Mouse (Mus musculus): Measurements from ENCODE around the gene Lao1. TPM values are rescaled to one million over a fixed set of nuclear protein-coding genes. Genes with fewer than 3 reads are reported as not detected.

Lao1 gene
- polyA plus RNA-seq, 1 experiment from 2014 or later = not detected

DNA sequence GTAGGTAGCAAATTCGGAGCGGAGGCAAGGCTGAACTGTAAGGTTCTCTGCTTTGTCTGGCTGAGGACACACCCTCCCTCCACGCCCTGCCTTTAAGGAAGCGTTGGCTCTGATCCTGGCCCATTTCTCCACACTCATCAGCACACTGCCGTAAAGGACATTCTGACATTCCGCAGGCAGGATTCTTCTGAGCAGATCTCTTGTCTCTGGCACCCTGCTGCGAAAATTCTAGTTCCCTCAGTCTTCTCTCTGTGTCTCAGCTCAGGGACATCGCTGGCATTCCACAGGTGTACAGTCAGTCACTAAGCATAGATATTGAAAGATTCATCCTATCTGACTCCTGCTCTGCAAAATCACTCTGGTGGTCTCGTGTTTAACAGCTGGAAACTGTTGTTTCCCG lies 40.3 kb downstream of the Lao1 start:
- Histone ChIP-seq H3K4me1 (no peaks in the 10 kb centered on the region), H3K27me3 (ENCODE audit: low read depth, poor library complexity, severe bottlenecking) (no peaks in the 10 kb centered on the region), H3K36me3 (no peaks in the 10 kb centered on the region), H3K4me3 (no peak overlapping the region), H3K9me3 (replicated peaks) (no peaks in the 10 kb centered on the region), H3K27ac (no peak overlapping the region)
- WGBS = 63% methylated on average over 10 of the region's 10 CpGs
- DNase-seq (ENCODE audit: low spot score) = no peak

DNA sequence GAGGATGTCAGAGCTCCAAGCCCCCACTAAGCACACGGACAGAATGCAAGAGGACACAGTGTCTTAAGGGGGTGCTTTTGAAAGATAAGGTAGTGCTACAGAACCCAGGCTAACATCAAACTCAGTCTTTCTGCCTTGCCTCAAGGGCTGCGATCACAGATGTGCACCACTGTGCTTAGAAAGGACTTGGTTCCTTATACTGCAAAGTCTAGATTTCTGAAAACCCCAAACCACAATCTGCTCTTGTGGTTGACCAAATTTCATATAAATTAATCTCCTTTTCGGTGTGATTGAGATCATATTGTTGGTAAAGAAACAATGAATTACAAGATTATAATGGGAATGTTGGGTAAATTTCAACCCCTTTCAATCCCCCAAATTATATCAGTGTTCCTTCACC lies 41.1 kb downstream of the Lao1 start:
- Histone ChIP-seq H3K4me1 (no peaks in the 10 kb centered on the region), H3K4me3 (no peak overlapping the region), H3K27me3 (ENCODE audit: low read depth, poor library complexity, severe bottlenecking) (no peaks in the 10 kb centered on the region), H3K27ac (no peak overlapping the region), H3K36me3 (no peaks in the 10 kb centered on the region), H3K9me3 (replicated peaks) (no peaks in the 10 kb centered on the region)
- no peak for DNase-seq (ENCODE audit: low spot score)
- 80% methylated on average over 3 of the region's 3 CpGs for WGBS

DNA sequence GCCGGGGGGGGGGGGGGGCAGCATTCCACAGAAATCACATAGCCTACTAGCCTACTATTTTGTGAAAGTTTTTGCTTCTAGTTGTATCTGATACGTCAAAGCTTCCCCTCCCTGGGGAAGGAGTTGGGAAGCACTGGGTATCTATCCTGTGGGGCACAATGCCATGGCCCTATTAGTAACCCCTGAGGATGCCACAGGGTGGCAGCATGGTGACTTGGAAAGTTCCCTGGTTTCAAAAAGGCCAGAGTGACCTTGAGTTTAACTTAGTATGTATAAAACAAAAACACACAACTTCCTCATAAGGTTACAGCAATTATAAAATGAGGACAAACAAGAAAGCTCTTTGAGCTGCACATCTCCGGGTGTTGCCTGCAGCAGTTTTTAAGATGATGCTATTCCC lies 42.8 kb downstream of the Lao1 start:
- Histone ChIP-seq H3K27me3 (ENCODE audit: low read depth, poor library complexity, severe bottlenecking) (no peaks in the 10 kb centered on the region), H3K36me3 (no peaks in the 10 kb centered on the region), H3K9me3 (replicated peaks) (no peaks in the 10 kb centered on the region), H3K4me3 (no peak overlapping the region), H3K27ac (no peak overlapping the region), H3K4me1 (peaks cover 5% of the 10 kb centered on the region)
- WGBS = 77% methylated on average over 3 of the region's 3 CpGs
- DNase-seq (ENCODE audit: low spot score) = no peak

DNA sequence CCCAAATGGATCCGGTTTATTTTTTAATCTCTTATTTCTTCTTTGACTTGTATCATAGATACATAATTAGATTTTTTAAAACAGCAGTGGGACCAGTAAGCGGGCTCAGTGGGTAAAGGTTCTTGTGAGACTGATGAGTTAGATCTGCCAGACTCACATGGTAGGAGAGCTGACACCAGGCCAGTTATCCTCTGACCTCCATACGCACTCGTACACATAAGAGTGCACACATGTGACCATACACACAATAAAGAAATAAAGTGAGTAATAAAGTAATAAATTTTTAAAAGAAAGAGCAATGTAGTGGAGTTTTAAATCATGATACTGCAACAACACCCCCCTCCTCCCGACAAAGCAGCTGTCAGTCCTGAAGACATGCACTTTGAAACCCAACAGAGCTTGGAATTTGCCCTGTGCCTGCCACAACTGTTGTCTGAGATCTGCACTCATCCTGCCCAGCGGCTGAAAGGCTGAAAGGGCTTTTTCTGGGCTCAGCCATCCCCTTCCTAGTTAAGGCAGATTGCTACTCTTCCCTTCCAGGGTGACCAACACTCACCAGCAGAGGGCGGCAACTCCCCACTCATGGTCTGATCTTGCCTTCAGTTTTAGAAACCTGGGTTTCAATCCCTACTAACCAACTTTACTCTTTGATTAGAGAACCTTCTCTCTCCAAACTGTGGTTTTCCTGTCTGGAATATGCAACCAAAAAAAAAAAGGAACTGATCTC lies 43.4 kb downstream of the Lao1 start:
- no peaks in the 10 kb centered on the region for H3K36me3 ChIP-seq
- no peak overlapping the region for H3K27ac ChIP-seq
- H3K4me3 ChIP-seq = no peak overlapping the region
- peak; percentile 90 for DNase-seq (ENCODE audit: low spot score)
- WGBS = 52% methylated on average over 7 of the region's 7 CpGs
- H3K9me3 ChIP-seq (replicated peaks) = no peaks in the 10 kb centered on the region
- H3K27me3 ChIP-seq (ENCODE audit: low read depth, poor library complexity, severe bottlenecking) = no peaks in the 10 kb centered on the region
- peaks cover 5% of the 10 kb centered on the region for H3K4me1 ChIP-seq

GRCm38 (mm10) chr4:119007602-119008001 lies 46.2 kb downstream of the Lao1 start:
- Histone ChIP-seq H3K9me3 (replicated peaks) (no peaks in the 10 kb centered on the region), H3K27me3 (ENCODE audit: low read depth, poor library complexity, severe bottlenecking) (no peaks in the 10 kb centered on the region), H3K27ac (no peak overlapping the region), H3K4me3 (no peak overlapping the region), H3K36me3 (no peaks in the 10 kb centered on the region), H3K4me1 (peaks cover 10% of the 10 kb centered on the region)
- WGBS = 89% methylated on average over 6 of the region's 6 CpGs
- DNase-seq (ENCODE audit: low spot score) = no peak

- DNase-seq (ENCODE audit: low spot score) = no peak
- Histone ChIP-seq H3K9me3 (replicated peaks) (no peaks in the 10 kb centered on the region), H3K4me3 (no peak overlapping the region), H3K27ac (no peak overlapping the region), H3K36me3 (no peaks in the 10 kb centered on the region), H3K4me1 (peaks cover 10% of the 10 kb centered on the region), H3K27me3 (ENCODE audit: low read depth, poor library complexity, severe bottlenecking) (no peaks in the 10 kb centered on the region)
- WGBS = 41% methylated on average over 6 of the region's 6 CpGs
Measured at GRCm38 (mm10) chr4:119008476-119008875, 47.1 kb downstream of the Lao1 start.

GRCm38 (mm10) chr4:119009814-119010213 lies 48.4 kb downstream of the Lao1 start:
- Histone ChIP-seq H3K4me1 (peaks cover 10% of the 10 kb centered on the region), H3K27ac (no peak overlapping the region), H3K4me3 (no peak overlapping the region), H3K36me3 (no peaks in the 10 kb centered on the region), H3K27me3 (ENCODE audit: low read depth, poor library complexity, severe bottlenecking) (no peaks in the 10 kb centered on the region), H3K9me3 (replicated peaks) (no peaks in the 10 kb centered on the region)
- DNase-seq (ENCODE audit: low spot score) = no peak
- WGBS = 86% methylated on average over 8 of the region's 8 CpGs

DNA sequence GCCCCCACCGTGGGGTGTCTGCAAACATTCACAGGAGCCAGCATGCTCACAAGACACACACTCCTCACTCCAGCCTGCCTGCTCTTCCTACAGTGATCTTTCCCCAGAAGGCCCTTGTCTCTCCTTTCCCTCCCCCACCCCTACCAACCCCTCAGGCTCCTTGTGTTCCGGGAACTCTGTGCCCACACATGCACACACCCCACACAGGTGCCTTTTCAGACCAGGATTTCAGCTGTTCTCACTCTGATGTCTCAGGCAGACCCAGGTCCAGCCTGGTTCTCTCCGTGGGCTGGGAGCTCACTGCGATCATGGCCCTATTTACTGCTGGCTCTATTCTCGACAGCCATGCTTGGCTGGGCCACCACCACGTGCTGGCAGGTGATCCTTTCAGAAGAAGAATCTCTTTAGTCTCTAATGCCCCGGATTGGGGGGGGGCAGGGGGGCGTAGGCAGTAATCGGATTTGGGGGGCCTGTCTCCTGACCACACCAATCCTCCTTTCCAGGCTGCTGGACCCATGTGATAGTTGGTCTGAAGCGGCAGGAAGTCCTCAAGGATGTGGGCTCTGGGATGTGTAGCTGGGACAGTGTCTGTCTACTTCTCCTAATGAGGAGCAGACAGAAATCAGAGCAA lies 49.8 kb downstream of the Lao1 start:
- WGBS = 74% methylated on average over 10 of the region's 10 CpGs
- Histone ChIP-seq H3K4me3 (no peak overlapping the region), H3K36me3 (no peaks in the 10 kb centered on the region), H3K27ac (no peak overlapping the region), H3K27me3 (ENCODE audit: low read depth, poor library complexity, severe bottlenecking) (no peaks in the 10 kb centered on the region), H3K4me1 (peaks cover 10% of the 10 kb centered on the region), H3K9me3 (replicated peaks) (no peaks in the 10 kb centered on the region)
- DNase-seq (ENCODE audit: low spot score) = no peak

GRCm38 (mm10) chr4:119013031-119013430 lies 51.7 kb downstream of the Lao1 start:
- Histone ChIP-seq H3K27me3 (ENCODE audit: low read depth, poor library complexity, severe bottlenecking) (no peaks in the 10 kb centered on the region), H3K9me3 (replicated peaks) (no peaks in the 10 kb centered on the region), H3K4me1 (peaks cover 10% of the 10 kb centered on the region), H3K36me3 (no peaks in the 10 kb centered on the region), H3K27ac (no peak overlapping the region), H3K4me3 (no peak overlapping the region)
- 92% methylated on average over 5 of the region's 5 CpGs for WGBS
- DNase-seq (ENCODE audit: low spot score) = no peak

DNA sequence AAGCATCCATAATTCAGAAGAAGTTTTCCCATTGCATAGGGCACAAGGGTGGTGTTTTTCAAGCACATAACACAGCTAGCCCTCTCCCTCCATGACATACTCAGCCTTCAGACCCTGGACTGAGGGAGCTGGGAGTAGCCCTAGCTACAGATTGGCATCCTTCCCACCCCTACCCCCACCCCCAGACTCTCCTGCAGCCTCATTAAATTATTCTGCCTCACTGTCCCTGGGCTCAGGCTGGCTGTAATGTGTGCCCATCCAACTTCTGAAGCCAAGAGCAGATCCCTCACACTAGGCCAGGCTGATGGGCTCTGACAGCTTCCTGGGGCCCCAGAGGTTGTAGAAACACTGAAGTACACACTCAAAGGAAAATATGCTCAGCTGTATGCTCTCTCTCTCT lies 53.6 kb downstream of the Lao1 start:
- DNase-seq (ENCODE audit: low spot score) = no peak
- peaks cover 16% of the 10 kb centered on the region for H3K4me1 ChIP-seq

GRCm38 (mm10) chr4:119015557-119015956 lies 54.2 kb downstream of the Lao1 start:
- Histone ChIP-seq H3K27ac (no peak overlapping the region), H3K4me1 (peaks cover 16% of the 10 kb centered on the region), H3K9me3 (replicated peaks) (no peaks in the 10 kb centered on the region), H3K27me3 (ENCODE audit: low read depth, poor library complexity, severe bottlenecking) (no peaks in the 10 kb centered on the region), H3K4me3 (no peak overlapping the region), H3K36me3 (no peaks in the 10 kb centered on the region)
- DNase-seq (ENCODE audit: low spot score) = no peak
- 56% methylated on average over 6 of the region's 6 CpGs for WGBS

More for the DNA sequence above, 53.6 kb downstream of the Lao1 start:
- no peak overlapping the region for H3K27ac ChIP-seq
- no peak overlapping the region for H3K4me3 ChIP-seq
- no peaks in the 10 kb centered on the region for H3K27me3 ChIP-seq (ENCODE audit: low read depth, poor library complexity, severe bottlenecking)
- H3K9me3 ChIP-seq (replicated peaks) = no peaks in the 10 kb centered on the region
- no peaks in the 10 kb centered on the region for H3K36me3 ChIP-seq

GRCm38 (mm10) chr4:119017078-119017477 lies 55.7 kb downstream of the Lao1 start:
- Histone ChIP-seq H3K27me3 (ENCODE audit: low read depth, poor library complexity, severe bottlenecking) (no peaks in the 10 kb centered on the region), H3K4me3 (no peak overlapping the region), H3K27ac (no peak overlapping the region), H3K9me3 (replicated peaks) (no peaks in the 10 kb centered on the region), H3K4me1 (peaks cover 18% of the 10 kb centered on the region), H3K36me3 (no peaks in the 10 kb centered on the region)
- WGBS = 92% methylated on average over 5 of the region's 5 CpGs
- DNase-seq (ENCODE audit: low spot score) = no peak

All from limb, embryonic 10.5 days (tissue).